8 mouse cellular contexts compared by ENCODE assay signal in the genomic region with DNA sequence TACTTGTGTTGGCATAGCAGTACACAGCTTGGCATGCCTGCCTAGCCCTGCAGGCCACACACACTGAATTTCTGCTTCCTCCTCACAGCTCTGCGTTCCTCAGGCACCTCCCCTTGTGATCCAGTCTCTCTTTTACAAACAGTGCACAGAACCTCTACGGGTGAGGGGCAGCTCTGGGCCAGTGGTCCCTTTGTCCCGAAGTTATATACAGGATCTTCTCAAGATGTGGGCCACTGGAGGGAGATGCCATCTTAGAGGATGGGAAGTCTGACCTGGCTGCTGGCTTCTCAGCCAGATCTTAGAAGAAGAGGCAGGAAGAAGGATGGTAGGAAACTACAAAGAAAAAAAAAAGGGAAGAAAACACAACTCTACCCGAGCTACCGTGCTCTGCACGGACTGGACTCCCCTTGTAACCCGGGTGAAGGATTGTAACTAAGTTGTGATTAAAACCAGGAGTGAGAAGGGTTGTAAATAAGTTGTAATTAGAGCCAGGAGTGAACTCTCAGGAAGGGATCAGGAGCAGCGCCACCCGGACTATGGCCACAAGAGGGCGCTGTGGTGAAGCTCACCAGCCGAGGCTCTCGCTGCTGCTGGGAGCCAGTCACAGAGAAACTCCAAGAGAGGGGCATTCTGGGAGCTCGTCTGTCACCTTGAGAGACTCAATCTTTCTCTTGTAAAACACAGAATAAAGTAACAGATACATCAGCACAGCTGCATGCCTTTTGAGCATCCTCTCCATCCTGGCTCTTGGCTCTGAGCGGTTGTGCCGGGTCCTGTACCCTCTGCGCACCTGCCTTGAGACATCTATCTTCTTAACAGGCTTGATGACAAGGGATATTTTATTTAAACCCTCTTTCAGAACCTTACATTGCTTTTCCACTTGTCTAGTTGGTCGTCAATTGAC.
DNase-seq lines count a peak whose midpoint lies in the region; ATAC-seq lines count a peak whose summit lies in the region.

No protein-coding gene starts in this region.

- DNase-seq in WW6 (ENCODE audit: low read depth, low spot score) = peak; percentile 52
- DNase-seq in cerebellum, postnatal 10 days = peak; percentile 94 to 96
- DNase-seq in frontal cortex, postnatal 25 days (ENCODE audit: low spot score in 2 of 2) = peak; percentile 76 to 82
- peak; percentile 94 for DNase-seq in hindbrain, embryonic 14.5 days (ENCODE audit: low spot score)
- DNase-seq in layer of hippocampus, postnatal 10 days (ENCODE audit: low spot score in 2 of 2) = peak; percentile 89 to 90
- peak; percentile 76 to 85 for DNase-seq in right cerebral cortex, postnatal 10 days (ENCODE audit: low spot score in 2 of 2)
- peak; percentile 72 to 80 for DNase-seq in urinary bladder, postnatal 36 days (ENCODE audit: low spot score in 2 of 2)

- 0 out of 2 replicates have a peak, but pooled peaks have one; percentile 68 for ATAC-seq in hindbrain, embryonic 14.5 days (ENCODE audit: low FRiP score)
- ATAC-seq in megakaryocyte, adult 5-6 weeks (ENCODE audit: poor library complexity, severe bottlenecking) = peak; percentile 89

- no peak overlapping the region for H3K4me3 ChIP-seq in hindbrain, embryonic 14.5 days (replicated peaks; ENCODE audit: low read length)

- peaks cover 3% of the 10 kb centered on the region; the same call in 1 of the 2 replicates for H3K27me3 ChIP-seq in hindbrain, embryonic 14.5 days (ENCODE audit: control insufficient read depth, insufficient read depth, low read length)

- H3K9ac ChIP-seq in hindbrain, embryonic 14.5 days = no peak overlapping the region

- H3K4me1 ChIP-seq in hindbrain, embryonic 14.5 days (replicated peaks; ENCODE audit: control insufficient read depth, insufficient read depth, low read length) = peaks cover 12% of the 10 kb centered on the region; the same call in 1 of the 2 replicates

- WGBS in hindbrain, embryonic 14.5 days = 21% methylated on average over 17 of the region's 17 CpGs

- no peaks in the 10 kb centered on the region for H3K36me3 ChIP-seq in hindbrain, embryonic 14.5 days (replicated peaks; ENCODE audit: control insufficient read depth, insufficient read depth)

- H3K4me2 ChIP-seq in hindbrain, embryonic 14.5 days (replicated peaks) = 0 out of 2 replicates have a peak overlapping the region, but pooled peaks have one; percentile 1

- no peaks in the 10 kb centered on the region for H3K9me3 ChIP-seq in hindbrain, embryonic 14.5 days (ENCODE audit: control insufficient read depth, low read length)

- no peak overlapping the region for H3K27ac ChIP-seq in hindbrain, embryonic 14.5 days
